Mouse (Mus musculus) gastrocnemius, postnatal 14 days (tissue): ENCODE measurements around the gene Rapgef4. TPM values are rescaled to one million over a fixed set of nuclear protein-coding genes. Genes with fewer than 3 reads are reported as not detected.

Experiments
- DNase-seq: peaks from one replicate; pipeline ENCODE4 v3.0.0; 2021; ENCODE audit warnings: mixed read lengths
- intact Hi-C: fragments of 180-260 bp; cut with DNase I; formaldehyde crosslinking; loops from one replicate; pipeline ENCODE4 v1.15.1; 2025; ENCODE audit warnings: low total_unique reads
- total RNA-seq, 2 experiments: library from RNA; stranded (reverse); gene quantifications; 2 replicates each; pipeline ENCODE4 v1.2.3; 2021

Rapgef4 gene
- total RNA-seq, 2 experiments from 2014 or later = 2.3 to 3.2 TPM

DNA sequence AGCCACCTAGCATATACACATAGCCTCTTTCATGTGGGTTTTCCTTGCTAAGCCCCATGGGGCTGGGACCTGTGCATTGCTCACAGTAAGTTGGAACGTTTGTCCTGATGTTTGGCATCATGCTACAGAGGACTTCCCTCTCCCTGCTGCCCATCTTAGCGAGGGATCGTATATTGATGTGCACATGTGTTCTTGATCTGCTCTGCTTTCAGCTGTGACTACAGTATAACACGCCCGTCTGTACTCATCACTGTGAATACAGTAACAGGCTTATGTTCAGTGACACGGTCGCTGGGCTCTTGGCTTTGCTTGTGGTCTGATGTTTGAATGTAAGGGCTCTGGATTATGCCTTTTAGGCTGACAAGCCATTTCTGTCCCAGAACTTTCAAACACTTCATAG is 324.7 kb downstream of the Rapgef4 start:
- DNase-seq = no peak
- intact Hi-C loops = no loop called here

Other genes starting within 250 kb of the Rapgef4 start
- gene Itga6, start 235.6 kb upstream of the Rapgef4 start, total RNA-seq = 10 to 100 TPM; 33.2 to 40.0 TPM
- gene Pdk1, start 108.0 kb upstream of the Rapgef4 start, total RNA-seq = 10 to 100 TPM; 54.5 to 55.7 TPM